Mouse (Mus musculus): ENCODE data around the gene Atp6v0a2. TPM values are rescaled to one million over a fixed set of nuclear protein-coding genes. Genes with fewer than 3 reads are reported as not detected.
A peak's percentile ranks its signal among the peaks of the same experiment; 100 is the strongest.
"Not testable (repeated sequence)": the region's sequence is repeated elsewhere in the genome, so short reads cannot be mapped to it uniquely, and the experiment has no call there.

The Atp6v0a2 gene
- polyA plus RNA-seq (2015; fragmentation: Nextera tagmentation; extraction: Ambion mirVana): 27.2 and 29.2 TPM in 2 replicates

DNA sequence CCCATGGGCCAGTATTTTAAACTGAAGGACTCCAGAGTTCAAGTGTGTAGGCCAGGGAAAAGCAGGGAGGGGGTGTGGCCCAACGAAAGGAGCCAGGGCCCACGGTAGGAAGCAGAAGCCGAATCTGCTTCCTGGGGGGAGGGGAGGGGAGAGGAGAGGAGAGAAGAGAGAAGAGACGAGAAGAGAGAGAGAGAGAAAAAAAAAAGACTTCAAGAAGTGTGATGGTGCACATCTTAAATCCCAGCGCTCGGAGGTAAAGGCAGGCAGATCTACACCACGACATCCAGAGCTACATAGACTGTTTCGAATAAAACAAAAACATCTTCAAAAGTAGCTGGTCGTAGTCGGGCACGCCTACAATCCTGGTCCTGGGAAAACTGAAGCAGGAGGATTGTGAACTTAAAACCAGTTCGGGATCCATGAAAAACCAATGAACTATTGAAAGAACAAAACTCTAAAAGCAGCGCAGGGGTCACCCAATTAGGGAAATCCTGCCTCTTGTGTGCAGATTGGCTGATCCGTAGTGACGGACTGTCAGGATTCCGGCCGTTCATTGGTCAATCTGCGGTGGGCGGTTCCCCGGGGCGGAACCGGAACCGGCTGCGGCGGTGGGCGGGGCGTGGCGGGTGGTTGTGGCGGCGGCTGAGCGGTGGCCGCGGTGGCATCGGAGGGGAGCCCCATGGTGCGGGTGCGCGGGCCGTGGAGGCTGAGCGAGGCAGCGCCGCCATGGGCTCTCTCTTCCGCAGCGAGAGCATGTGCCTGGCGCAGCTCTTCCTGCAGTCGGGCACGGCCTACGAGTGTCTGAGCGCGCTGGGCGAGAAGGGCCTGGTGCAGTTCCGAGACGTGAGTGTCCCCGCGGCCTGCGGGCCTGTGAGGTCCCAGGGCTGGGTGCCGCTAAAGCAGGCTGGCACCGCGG lies at the start of gene Atp6v0a2:
Gene Atp6v0a2 (plus strand): TSS at position 129 of the 916 bp plus-strand sequence.
- H3K4me3 ChIP-seq (ENCODE audit: low read depth, low read length): peak within 1 kb of the TSS; percentile 55
- H3K9ac ChIP-seq (ENCODE audit: low read length): peak within 1 kb of the TSS; percentile 67
- peaks cover 5% of the 10 kb centered on the region; the same call in 1 of the 2 replicates for H3K4me1 ChIP-seq (replicated peaks; ENCODE audit: control insufficient read depth, insufficient read depth)
- ATAC-seq (ENCODE audit: low FRiP score, low TSS enrichment) (peak; percentile 96), DNase-seq (ENCODE audit: low spot score) (peak; percentile 96)
- under 1% methylated on average over 49 of the region's 58 CpGs for WGBS
- no peaks in the 10 kb centered on the region for H3K9me3 ChIP-seq (ENCODE audit: control insufficient read depth, low read length)
- TF ChIP-seq CTCF (IDR thresholded peaks at IDR 0.05; ENCODE audit: low read depth) (no peak), EP300 (optimal IDR thresholded peaks at IDR 0.05) (no peak)
- no peaks in the 10 kb centered on the region for H3K36me3 ChIP-seq (ENCODE audit: control insufficient read depth, insufficient read depth, low read length)
- H3K4me2 ChIP-seq (replicated peaks; ENCODE audit: low read depth): peak within 1 kb of the TSS; percentile 69
- peak within 1 kb of the TSS; percentile 82 for H3K27ac ChIP-seq (replicated peaks)
- H3K27me3 ChIP-seq (ENCODE audit: control insufficient read depth, insufficient read depth, low read length): no peaks in the 10 kb centered on the region

DNA sequence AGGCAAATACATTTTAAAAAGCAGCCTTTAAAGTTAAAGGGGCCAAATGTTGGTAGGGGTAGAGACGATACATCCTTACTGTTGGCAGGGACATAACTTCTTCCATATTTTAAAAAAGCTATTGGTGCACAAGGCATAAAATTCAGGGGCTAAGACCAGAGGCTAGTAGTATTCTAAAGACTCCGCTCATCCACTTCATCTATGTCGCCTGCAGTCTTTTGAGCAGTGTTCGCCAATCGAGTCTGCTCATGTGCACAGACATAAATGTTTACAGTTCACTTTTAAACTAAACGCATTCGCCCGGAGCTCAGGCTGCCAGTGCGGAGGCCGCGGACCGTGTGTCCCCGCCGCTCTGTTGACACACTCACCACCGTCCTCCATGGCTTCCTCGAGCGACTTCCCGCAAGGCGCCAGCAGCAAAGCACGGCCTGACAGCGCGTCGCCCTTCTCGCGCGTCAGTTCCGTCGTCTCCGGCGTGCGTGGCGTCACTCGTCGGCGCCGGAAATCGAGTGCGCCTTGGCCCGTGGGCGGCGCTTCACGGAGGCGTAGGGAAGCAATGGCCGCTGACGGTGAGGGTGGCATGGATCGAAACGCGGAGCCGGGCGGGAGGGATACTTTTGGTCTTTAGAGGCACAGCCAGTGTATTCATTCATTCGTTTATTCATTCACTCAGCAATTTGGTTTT lies 49.6 kb upstream of the Atp6v0a2 start, which contains the start of the genes Eif2b1 and Gtf2h3:
Gene Eif2b1 (minus strand): TSS at position 499 of the 685 bp plus-strand sequence.
Gene Gtf2h3 (plus strand): TSS at position 508 of the 685 bp plus-strand sequence.
- WGBS: 1% methylated on average over 51 of the region's 51 CpGs
- peak within 1 kb of the TSS; percentile 79 for H3K9ac ChIP-seq (ENCODE audit: low read length)
- peaks cover 8% of the 10 kb centered on the region; the same call in 1 of the 2 replicates for H3K36me3 ChIP-seq (ENCODE audit: control insufficient read depth, insufficient read depth, low read length)
- TF ChIP-seq EP300 (optimal IDR thresholded peaks at IDR 0.05) (no peak), CTCF (IDR thresholded peaks at IDR 0.05; ENCODE audit: low read depth) (peak; percentile 31; the same call in 1 of the 2 replicates)
- ATAC-seq (ENCODE audit: low FRiP score, low TSS enrichment): peak; percentile 92
- no peaks in the 10 kb centered on the region for H3K9me3 ChIP-seq (ENCODE audit: control insufficient read depth, low read length)
- peaks cover 7% of the 10 kb centered on the region; the same call in 1 of the 2 replicates for H3K4me1 ChIP-seq (replicated peaks; ENCODE audit: control insufficient read depth, insufficient read depth)
- peak within 1 kb of the TSS; percentile 77 for H3K4me3 ChIP-seq (ENCODE audit: low read depth, low read length)
- H3K27ac ChIP-seq (replicated peaks): peak within 1 kb of the TSS; percentile 73
- H3K4me2 ChIP-seq (replicated peaks; ENCODE audit: low read depth): peak within 1 kb of the TSS; percentile 88
- no peaks in the 10 kb centered on the region for H3K27me3 ChIP-seq (ENCODE audit: control insufficient read depth, insufficient read depth, low read length)
- peak; percentile 96 for DNase-seq (ENCODE audit: low spot score)

DNA sequence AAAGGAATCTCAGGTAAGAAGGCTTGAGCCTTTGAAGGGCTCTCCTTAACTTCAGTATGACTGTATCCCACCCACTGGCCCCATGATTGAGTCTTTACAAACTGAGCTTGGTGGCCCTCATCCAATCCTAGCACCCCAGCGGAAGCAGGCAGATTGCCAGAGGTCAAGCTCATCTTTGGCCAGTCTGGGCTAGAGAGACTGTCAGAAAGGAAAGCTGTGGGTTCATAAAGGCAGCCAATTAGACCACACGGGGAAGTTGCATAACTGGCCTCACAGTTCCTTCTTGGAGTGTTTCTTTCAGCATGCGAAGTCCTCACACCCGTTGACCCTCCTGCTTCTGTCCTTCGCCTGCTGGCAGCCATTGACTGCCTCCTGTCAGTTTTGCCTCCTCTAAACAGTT lies 45.9 kb upstream of the Atp6v0a2 start:
- WGBS: 85% methylated on average over 5 of the region's 5 CpGs
- Histone ChIP-seq H3K36me3 (ENCODE audit: control insufficient read depth, insufficient read depth, low read length) (no peaks in the 10 kb centered on the region), H3K27ac (replicated peaks) (no peak overlapping the region), H3K9me3 (ENCODE audit: control insufficient read depth, low read length) (no peaks in the 10 kb centered on the region), H3K4me3 (ENCODE audit: low read depth, low read length) (no peak overlapping the region), H3K9ac (ENCODE audit: low read length) (no peak overlapping the region), H3K4me1 (replicated peaks; ENCODE audit: control insufficient read depth, insufficient read depth) (peaks cover 7% of the 10 kb centered on the region; the same call in 1 of the 2 replicates), H3K27me3 (ENCODE audit: control insufficient read depth, insufficient read depth, low read length) (no peaks in the 10 kb centered on the region), H3K4me2 (replicated peaks; ENCODE audit: low read depth) (no peak overlapping the region)
- no peak for DNase-seq (ENCODE audit: low spot score)
- TF ChIP-seq EP300 (optimal IDR thresholded peaks at IDR 0.05): no peak
- no peak for TF ChIP-seq CTCF (IDR thresholded peaks at IDR 0.05; ENCODE audit: low read depth)
- ATAC-seq (ENCODE audit: low FRiP score, low TSS enrichment): no peak

DNA sequence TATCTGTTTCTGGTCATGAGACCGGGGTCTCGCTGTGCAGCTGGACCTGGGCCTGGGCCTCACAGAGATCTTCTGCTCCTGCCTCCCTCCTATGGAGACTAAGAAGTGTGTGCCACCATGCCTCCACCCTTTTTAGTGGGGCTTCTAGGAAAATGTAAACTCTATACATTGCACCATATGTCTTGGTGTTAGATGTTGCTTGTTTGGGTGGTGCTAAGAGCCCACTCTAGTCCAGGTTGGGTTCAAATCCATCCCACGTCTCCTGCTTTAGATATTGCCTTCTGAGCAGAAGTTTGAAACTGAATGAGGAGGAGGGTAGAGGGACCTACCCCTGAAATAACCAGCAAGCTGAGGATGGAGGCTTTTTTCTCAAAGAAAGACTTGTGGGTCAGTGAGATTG lies 35.6 kb upstream of the Atp6v0a2 start:
- ATAC-seq (ENCODE audit: low FRiP score, low TSS enrichment) (no peak), DNase-seq (ENCODE audit: low spot score) (no peak)
- Histone ChIP-seq H3K4me1 (replicated peaks; ENCODE audit: control insufficient read depth, insufficient read depth) (no peaks in the 10 kb centered on the region), H3K9me3 (ENCODE audit: control insufficient read depth, low read length) (no peaks in the 10 kb centered on the region), H3K9ac (ENCODE audit: low read length) (no peak overlapping the region), H3K27me3 (ENCODE audit: control insufficient read depth, insufficient read depth, low read length) (no peaks in the 10 kb centered on the region), H3K27ac (replicated peaks) (no peak overlapping the region), H3K4me2 (replicated peaks; ENCODE audit: low read depth) (no peak overlapping the region), H3K36me3 (ENCODE audit: control insufficient read depth, insufficient read depth, low read length) (peaks cover 16% of the 10 kb centered on the region), H3K4me3 (ENCODE audit: low read depth, low read length) (no peak overlapping the region)
- WGBS: 94% methylated on average over 3 of the region's 3 CpGs
- TF ChIP-seq CTCF (IDR thresholded peaks at IDR 0.05; ENCODE audit: low read depth) (no peak), EP300 (optimal IDR thresholded peaks at IDR 0.05) (no peak)

DNA sequence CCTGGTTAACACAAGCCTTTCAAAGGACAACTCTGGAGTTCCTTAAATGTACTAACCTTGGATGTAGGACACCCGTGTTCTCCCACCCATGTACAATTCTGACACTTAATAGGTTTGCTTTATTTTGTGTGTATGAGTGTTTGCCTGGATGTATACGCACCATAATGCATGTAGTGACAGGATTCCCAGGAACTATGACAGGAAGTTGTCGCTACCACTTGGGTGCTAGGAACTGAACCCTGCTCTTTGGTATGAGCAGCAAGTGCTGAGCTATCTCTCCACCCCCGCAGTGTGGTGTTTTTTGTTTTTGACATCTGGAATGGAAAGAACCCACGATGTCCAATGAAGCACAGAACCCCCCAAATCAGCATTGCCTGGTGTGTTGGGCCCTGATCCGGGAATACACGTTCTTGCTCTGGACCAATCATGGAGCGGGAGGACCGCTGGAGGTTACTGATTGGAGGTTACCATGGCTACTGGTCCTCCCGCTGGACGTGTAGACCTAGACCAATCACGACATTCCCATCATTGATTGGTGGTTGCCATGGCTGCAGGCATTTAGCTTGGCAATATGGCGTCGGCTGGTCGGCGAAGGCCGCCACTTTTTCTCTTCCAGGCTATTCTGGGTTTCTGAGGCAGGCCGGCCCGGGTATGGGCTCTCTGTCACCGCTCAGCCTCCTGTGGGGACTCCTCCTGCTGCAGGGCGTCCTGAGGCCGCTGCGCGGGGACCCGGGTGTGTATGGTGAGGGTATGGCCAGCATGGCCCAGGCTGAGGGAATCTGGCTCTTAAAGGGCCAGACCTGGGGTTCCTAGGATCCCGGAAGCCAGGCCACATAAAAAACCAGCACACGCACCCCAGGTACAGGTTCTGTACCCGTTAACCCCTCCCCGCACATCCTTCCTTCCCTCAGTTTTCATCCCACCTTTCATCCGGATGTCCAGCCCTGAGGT lies 29.9 kb upstream of the Atp6v0a2 start:
- Histone ChIP-seq H3K36me3 (ENCODE audit: control insufficient read depth, insufficient read depth, low read length) (peaks cover 10% of the 10 kb centered on the region), H3K4me3 (ENCODE audit: low read depth, low read length) (peak overlapping the region; percentile 76), H3K27ac (replicated peaks) (no peak overlapping the region), H3K9ac (ENCODE audit: low read length) (peak overlapping the region; percentile 64), H3K4me1 (replicated peaks; ENCODE audit: control insufficient read depth, insufficient read depth) (0 out of 2 replicates have a peak, but pooled peaks cover 2% of the 10 kb centered on the region), H3K9me3 (ENCODE audit: control insufficient read depth, low read length) (no peaks in the 10 kb centered on the region), H3K4me2 (replicated peaks; ENCODE audit: low read depth) (peak overlapping the region; percentile 83), H3K27me3 (ENCODE audit: control insufficient read depth, insufficient read depth, low read length) (no peaks in the 10 kb centered on the region)
- ATAC-seq (ENCODE audit: low FRiP score, low TSS enrichment): peak; percentile 99
- peak; percentile 93 for DNase-seq (ENCODE audit: low spot score)
- no peak for TF ChIP-seq EP300 (optimal IDR thresholded peaks at IDR 0.05)
- no peak for TF ChIP-seq CTCF (IDR thresholded peaks at IDR 0.05; ENCODE audit: low read depth)
- WGBS: 7% methylated on average over 30 of the region's 30 CpGs

DNA sequence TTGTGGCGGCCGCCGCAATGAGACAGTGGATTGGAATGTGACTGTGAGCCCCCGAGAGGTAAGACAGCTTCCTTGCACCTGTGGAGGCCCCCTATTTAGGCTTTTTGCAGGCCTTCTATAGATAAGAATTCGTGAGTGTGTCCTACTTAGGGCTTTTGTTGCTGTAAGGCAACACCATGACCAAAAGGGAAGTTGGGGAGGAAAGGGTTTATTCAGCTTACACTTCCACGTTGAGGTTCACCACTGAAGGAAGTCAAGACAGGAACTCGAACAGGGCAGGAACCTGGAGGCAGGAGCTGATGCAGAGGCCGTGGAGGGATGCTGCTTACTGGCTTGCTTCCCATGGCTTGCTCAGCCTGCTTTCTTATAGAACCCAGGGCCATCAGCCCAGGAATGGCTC lies 28.6 kb upstream of the Atp6v0a2 start:
- not testable (repeated sequence) for DNase-seq (ENCODE audit: low spot score); H3K27ac ChIP-seq (replicated peaks); H3K4me2 ChIP-seq (replicated peaks; ENCODE audit: low read depth); H3K36me3 ChIP-seq (ENCODE audit: control insufficient read depth, insufficient read depth, low read length); H3K4me1 ChIP-seq (replicated peaks; ENCODE audit: control insufficient read depth, insufficient read depth); H3K4me3 ChIP-seq (ENCODE audit: low read depth, low read length); H3K9me3 ChIP-seq (ENCODE audit: control insufficient read depth, low read length); H3K27me3 ChIP-seq (ENCODE audit: control insufficient read depth, insufficient read depth, low read length); H3K9ac ChIP-seq (ENCODE audit: low read length); ATAC-seq (ENCODE audit: low FRiP score, low TSS enrichment)
- WGBS: 51% methylated on average over 8 of the region's 8 CpGs
